Mouse (Mus musculus): ENCODE data around the gene Tmem39b.

The Tmem39b gene

DNA sequence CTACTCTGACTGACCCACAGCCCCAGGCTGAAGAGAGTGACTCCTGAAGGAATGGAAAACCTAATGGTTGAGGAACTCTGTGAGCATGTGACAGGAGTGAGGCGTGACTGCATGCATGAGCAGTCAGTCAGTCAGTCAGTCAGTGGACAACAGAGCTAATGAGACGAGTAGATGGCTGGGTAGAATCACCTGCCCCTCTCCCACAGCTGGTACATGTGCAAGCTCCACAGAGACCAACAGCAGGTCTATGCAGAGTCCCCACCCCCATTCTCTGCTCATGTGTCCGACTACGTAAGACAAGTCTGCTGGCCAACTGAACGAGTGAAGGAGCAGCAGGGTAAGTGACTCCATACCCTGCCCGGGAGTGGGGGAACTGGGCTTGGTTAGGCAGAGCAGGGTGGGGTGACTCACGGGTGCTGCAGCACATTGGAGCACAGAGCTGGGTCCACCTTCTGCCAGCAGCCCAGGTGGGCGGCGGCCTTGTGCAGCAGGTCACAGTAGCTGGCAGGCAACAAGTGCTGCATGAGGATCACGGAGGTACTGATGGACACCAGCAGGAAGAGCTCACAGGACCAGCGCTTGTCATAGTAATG lies 12.6 kb downstream of the Tmem39b start:
- peak; percentile 74 for DNase-seq (ENCODE audit: low spot score)

- DNase-seq (ENCODE audit: low spot score) = no peak
These were observed 14.8 kb downstream of the Tmem39b start for GRCm38 (mm10) chr4:129681837-129682236.

DNA sequence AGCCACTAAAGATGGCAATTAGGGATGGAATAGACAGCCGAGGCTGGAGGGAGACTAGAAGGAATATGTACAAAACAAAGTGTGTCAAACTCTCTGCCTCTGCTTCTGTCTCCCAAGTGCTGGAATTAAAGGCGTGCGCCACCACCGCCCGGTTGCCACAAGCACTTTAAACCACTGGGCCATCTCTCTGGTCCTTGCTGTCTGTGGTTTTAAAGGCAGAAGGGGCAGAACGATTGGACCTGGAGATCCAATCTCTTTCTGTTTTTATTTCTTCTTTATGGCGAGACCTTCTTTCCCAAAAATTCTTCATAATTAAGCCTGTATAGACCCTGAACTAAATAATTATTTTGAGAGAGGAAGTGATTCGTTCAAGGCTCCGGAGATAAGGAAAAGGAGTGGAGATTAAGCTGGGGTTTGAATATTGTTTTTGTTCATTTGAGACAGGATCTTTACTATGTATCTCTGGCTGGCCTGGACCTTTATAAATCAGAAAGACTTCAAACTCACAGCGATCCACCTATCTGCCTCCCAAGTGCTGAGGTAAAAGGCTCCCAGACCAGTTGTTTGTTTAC lies 23.7 kb downstream of the Tmem39b start:
- DNase-seq (ENCODE audit: low spot score) = no peak

DNA sequence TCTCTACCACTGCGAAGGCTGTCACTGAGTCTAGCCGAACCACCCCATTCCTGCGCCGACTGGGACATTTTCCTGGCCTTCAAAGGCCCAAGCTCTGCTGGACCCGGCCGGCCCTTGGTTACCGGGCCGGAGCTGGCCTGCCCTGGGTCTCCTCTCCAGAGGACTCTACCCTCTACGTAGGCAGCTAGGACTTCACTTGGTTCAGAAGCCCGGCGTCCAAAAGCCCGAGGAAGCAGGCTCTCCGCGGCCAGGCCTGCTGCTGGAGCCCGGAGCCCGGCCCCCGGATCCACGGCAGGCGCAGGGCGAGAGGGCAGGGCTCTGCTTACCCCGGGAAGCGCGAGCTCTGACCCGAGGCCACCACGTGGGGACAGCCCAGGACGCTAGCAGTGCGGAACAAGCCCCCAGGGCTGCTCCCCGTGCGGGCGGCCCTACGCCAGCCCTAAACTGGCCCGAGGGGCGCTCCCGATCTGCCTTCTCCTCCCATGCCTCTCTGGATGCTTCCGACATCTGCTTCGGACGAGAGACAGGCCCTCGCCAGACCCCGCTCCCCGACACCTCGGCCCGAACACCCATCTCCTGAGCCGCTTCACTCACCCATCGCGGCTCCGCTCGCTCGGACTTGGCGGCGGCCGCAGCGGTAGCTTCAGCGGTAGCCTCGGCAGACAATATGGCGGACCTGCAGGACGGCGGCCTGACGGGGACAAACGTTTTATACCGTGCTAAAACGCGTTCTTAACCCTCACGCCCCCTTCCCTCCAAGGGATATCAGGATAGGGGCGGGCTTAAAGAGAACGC lies 24.4 kb downstream of the Tmem39b start, which contains the start of gene Kpna6:
Gene Kpna6 (minus strand): TSS at position 685 of the 795 bp plus-strand sequence.
- DNase-seq (ENCODE audit: low spot score) = peak; percentile 93

- DNase-seq (ENCODE audit: low spot score) = peak; percentile 47
These were observed 25.1 kb downstream of the Tmem39b start for GRCm38 (mm10) chr4:129671491-129672082.

- DNase-seq (ENCODE audit: low spot score) = no peak
These were observed 34.3 kb downstream of the Tmem39b start for GRCm38 (mm10) chr4:129662255-129662813.

- DNase-seq (ENCODE audit: low spot score) = no peak
These were observed 35.1 kb downstream of the Tmem39b start for GRCm38 (mm10) chr4:129661584-129661983.

- no peak for DNase-seq (ENCODE audit: low spot score)
These were observed 41.9 kb downstream of the Tmem39b start for GRCm38 (mm10) chr4:129654770-129655169.

GRCm38 (mm10) chr4:129650359-129650758 lies 46.3 kb downstream of the Tmem39b start:
- DNase-seq (ENCODE audit: low spot score) = no peak

- DNase-seq (ENCODE audit: low spot score) = no peak
These were observed 48.0 kb downstream of the Tmem39b start for GRCm38 (mm10) chr4:129648656-129649055.

GRCm38 (mm10) chr4:129645204-129645603 lies 51.4 kb downstream of the Tmem39b start:
- no peak for DNase-seq (ENCODE audit: low spot score)

GRCm38 (mm10) chr4:129641756-129642155 lies 54.9 kb downstream of the Tmem39b start:
- no peak for DNase-seq (ENCODE audit: low spot score)

DNA sequence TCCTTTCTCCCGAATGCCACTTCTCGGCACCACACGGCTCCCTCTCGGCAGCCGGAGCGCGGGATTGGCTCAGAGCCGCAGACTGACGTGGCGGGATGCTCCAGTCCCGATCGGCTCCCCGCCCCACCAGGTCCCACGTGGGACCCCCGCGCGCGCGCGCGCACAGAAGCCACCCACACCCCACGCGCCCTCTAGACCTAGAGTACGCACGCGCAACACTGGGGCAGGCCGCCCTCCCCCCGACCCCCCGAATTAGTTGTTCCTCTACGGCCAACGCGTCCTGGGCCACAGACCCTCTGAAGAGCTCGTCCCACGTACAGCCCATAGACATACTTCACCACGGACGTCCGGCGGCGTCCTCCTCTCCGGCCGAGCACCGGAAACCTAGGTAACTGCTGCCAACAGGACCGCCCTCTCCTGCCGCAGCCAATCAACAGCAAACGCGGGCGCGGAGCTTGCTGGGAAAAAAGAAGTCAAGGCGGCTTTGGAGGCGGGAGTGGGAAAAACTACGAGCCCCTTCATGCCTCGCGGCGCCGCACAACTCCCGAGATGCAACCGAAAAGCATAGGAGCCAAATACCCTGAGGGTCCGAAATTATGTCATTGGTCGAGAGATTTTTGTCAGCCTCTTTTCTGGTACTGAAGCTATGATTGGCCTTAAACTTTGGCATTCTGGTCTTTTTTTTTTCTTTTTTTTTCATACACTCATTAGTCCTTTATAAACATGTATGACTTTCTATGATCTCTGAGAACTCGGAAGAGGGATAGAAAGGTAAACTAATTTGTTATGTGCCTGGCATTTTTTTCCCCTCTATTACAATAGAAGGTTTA lies 55.8 kb downstream of the Tmem39b start, which contains the start of gene Txlna:
Gene Txlna (minus strand): TSS at position 428 of the 830 bp plus-strand sequence.
- DNase-seq (ENCODE audit: low spot score) = peak; percentile 98

- no peak for DNase-seq (ENCODE audit: low spot score)
These were observed 56.5 kb downstream of the Tmem39b start for GRCm38 (mm10) chr4:129640101-129640637.

DNA sequence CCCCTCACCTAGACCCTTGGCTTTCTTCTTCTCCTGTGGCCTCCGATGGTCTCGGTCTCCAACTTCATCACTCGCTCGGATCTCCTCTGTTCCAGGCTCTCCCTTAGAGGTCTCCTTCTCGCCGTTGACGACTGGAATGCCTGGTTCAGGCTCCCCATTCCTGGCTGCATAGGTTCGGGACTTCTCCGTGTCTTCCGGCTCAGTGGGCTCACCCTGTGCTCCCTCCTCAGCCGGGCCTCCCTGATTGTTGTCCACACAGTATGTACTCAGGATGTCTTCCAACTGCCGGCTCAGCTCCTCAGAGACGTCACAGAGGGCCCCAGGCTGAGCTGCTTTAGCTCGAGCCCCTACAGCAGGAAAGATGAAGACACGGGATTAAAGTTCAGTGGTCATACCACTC lies 57.4 kb downstream of the Tmem39b start:
- no peak for DNase-seq (ENCODE audit: low spot score)

GRCm38 (mm10) chr4:129633852-129634251 lies 62.8 kb downstream of the Tmem39b start:
- DNase-seq (ENCODE audit: low spot score) = no peak

DNA sequence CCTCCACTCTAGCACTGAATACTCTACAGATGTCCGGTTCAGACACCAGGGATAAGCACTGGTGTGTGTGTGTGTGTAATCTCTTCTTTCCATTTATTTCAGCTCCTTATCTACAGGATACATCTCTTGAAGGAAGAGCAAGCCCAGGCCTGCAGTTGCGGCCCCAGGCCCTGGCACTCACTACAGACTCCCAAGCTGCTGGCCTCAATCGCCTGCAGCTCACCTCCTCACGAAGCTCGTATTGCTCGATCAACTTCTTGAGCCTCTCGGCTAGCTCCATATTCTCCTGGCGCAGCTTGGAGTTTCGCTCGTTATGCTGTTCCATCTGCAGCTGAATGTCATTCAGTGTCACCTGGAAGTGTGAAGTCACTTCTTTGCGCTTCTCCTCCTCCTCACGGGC lies 64.8 kb downstream of the Tmem39b start:
- no peak for DNase-seq (ENCODE audit: low spot score)

- no peak for DNase-seq (ENCODE audit: low spot score)
These were observed 65.7 kb downstream of the Tmem39b start for GRCm38 (mm10) chr4:129630944-129631343.

All from yolk sac, embryonic 10.5 days (tissue).